Mouse (Mus musculus) G1E (cell line): ENCODE measurements around the gene Gprc5b.

Experiments used
- CTCF ChIP-seq: IDR thresholded peaks from 2 replicates; pipeline ENCODE4 v1.5.1; 2012; ENCODE audit warnings: low read depth, low read length, inconsistent platforms, mixed read lengths
- GATA1 ChIP-seq: IDR thresholded peaks from 2 replicates; pipeline ENCODE4 v1.6.1; 2012; ENCODE audit warnings: borderline replicate concordance, low read length, inconsistent platforms, mixed read lengths
- POLR2AphosphoS5 ChIP-seq: IDR thresholded peaks from 2 replicates; pipeline ENCODE4 v1.6.1; 2012; ENCODE audit warnings: low read depth, low read length, inconsistent platforms; ENCODE audit not compliant: insufficient replicate concordance

- no peak for TF ChIP-seq CTCF
- TF ChIP-seq GATA1, result no peak
- no peak for TF ChIP-seq POLR2AphosphoS5
Observed at GRCm38 (mm10) chr7:118999857-119000256, 4.8 kb upstream of the Gprc5b start.
